Mouse (Mus musculus) bone marrow, adult 2 months (tissue): Measurements from ENCODE around the gene Msmb.

Experiments
- CTCF ChIP-seq: fragments of 200-500 bp; IDR thresholded peaks from 2 replicates; pipeline ENCODE4 v1.5.1; 2011; ENCODE audit warnings: low read length, control low read depth; ENCODE audit not compliant: control insufficient read depth, insufficient read depth
- POLR2A ChIP-seq: fragments of 200-500 bp; IDR thresholded peaks from 2 replicates; pipeline ENCODE4 v1.6.1; 2011; ENCODE audit warnings: low read depth, mild to moderate bottlenecking, control low read depth, low read length, borderline replicate concordance; ENCODE audit not compliant: control insufficient read depth

- TF ChIP-seq CTCF (no peak), POLR2A (no peak)
Measured at GRCm38 (mm10) chr14:32141723-32142122, at the start of gene Msmb.
